25 mouse cellular contexts compared by ENCODE assay signal in genomic region chr8:117183664-117184377, GRCm38 (mm10).
"Had no signal": no experiment of that assay in that cellular context is flagged by ENCODE, and none has a peak within 500 bp of the region (broad histone marks: within the 10 kb centered on the region; RNA-seq: fewer than 3 reads in every experiment).

No protein-coding gene starts in this region.

- H3K4me3 ChIP-seq: kidney, embryonic 15.5 days; left cerebral cortex, adult 2 months; limb, embryonic 12.5 days; limb, embryonic 15.5 days; neural tube, embryonic 12.5 days; neural tube, embryonic 15.5 days; stomach, embryonic 15.5 days had no signal

- H3K4me2 ChIP-seq: kidney, embryonic 15.5 days; limb, embryonic 12.5 days; limb, embryonic 15.5 days; liver, embryonic 11.5 days; lung, embryonic 14.5 days; midbrain, embryonic 11.5 days; neural tube, embryonic 12.5 days; neural tube, embryonic 15.5 days; stomach, embryonic 15.5 days had no signal

- H3K27ac ChIP-seq: kidney, embryonic 15.5 days; left cerebral cortex, adult 2 months; limb, embryonic 12.5 days; limb, embryonic 15.5 days; liver, embryonic 14.5 days; macrophage; neural tube, embryonic 12.5 days; neural tube, embryonic 15.5 days; stomach, embryonic 15.5 days had no signal

- H3K9me3 ChIP-seq: kidney, embryonic 15.5 days; limb, embryonic 12.5 days; limb, embryonic 15.5 days; neural tube, embryonic 12.5 days; neural tube, embryonic 15.5 days; stomach, embryonic 15.5 days had no signal

- ATAC-seq: inflammation-experienced regulatory T-cells, adult 6 months; liver, postnatal 0 days; lung, postnatal 0 days; midbrain, embryonic 16.5 days had no signal

- H3K27me3 ChIP-seq: kidney, embryonic 15.5 days; limb, embryonic 12.5 days; limb, embryonic 15.5 days; neural tube, embryonic 12.5 days; neural tube, embryonic 15.5 days; stomach, embryonic 15.5 days had no signal

- H3K4me1 ChIP-seq: kidney, embryonic 15.5 days; limb, embryonic 15.5 days; neural tube, embryonic 12.5 days; neural tube, embryonic 15.5 days; stomach, embryonic 15.5 days had no signal

- DNase-seq: kidney, adult 11 months; kidney, adult 8-10 months; kidney, postnatal 10 days; kidney, postnatal 36 days; layer of hippocampus, postnatal 36 days; liver, postnatal 0 days; lung, embryonic 14.5 days; right cerebral cortex, adult 18-20 months; right cerebral cortex, postnatal 25 days; spleen, adult 18-20 months; thymus, postnatal 4 days had no signal

- H3K9ac ChIP-seq: kidney, embryonic 15.5 days; limb, embryonic 15.5 days; liver, embryonic 14.5 days; liver, postnatal 0 days; lung, embryonic 14.5 days; neural tube, embryonic 12.5 days; neural tube, embryonic 15.5 days; stomach, embryonic 15.5 days had no signal
